Mouse (Mus musculus) forebrain, embryonic 16.5 days (tissue): ENCODE measurements around the gene Csrp3. TPM values are rescaled to one million over a fixed set of nuclear protein-coding genes. Genes with fewer than 3 reads are reported as not detected.
A peak's percentile ranks its signal among the peaks of the same experiment; 100 is the strongest.

Experiments used
- ATAC-seq: fragments of 200-750 bp; cut with Nextera tagmentation; 2 replicates; pipeline ENCODE4 v1.8.0; 2017; ENCODE audit warnings: mild to moderate bottlenecking, moderate library complexity
- H3K27ac ChIP-seq: fragments of 300-500 bp; sonication (generic); 2 replicates; pipeline ENCODE4 v1.5.1; 2014; ENCODE audit warnings: low read length, control low read depth
- H3K27me3 ChIP-seq: fragments of 300-500 bp; sonication (generic); replicated peaks from 2 replicates; pipeline ENCODE4 v1.6.1; 2014; ENCODE audit warnings: low read length; ENCODE audit not compliant: control insufficient read depth, insufficient read depth
- H3K36me3 ChIP-seq: fragments of 300-500 bp; sonication (generic); 2 replicates; pipeline ENCODE4 v1.6.1; 2014; ENCODE audit not compliant: control insufficient read depth, insufficient read depth
- H3K4me1 ChIP-seq: fragments of 300-500 bp; sonication (generic); replicated peaks from 2 replicates; pipeline ENCODE4 v1.6.1; 2014; ENCODE audit warnings: low read length; ENCODE audit not compliant: control insufficient read depth, insufficient read depth
- H3K4me2 ChIP-seq: fragments of 300-500 bp; sonication (generic); 2 replicates; pipeline ENCODE4 v1.6.1; 2014; ENCODE audit warnings: mild to moderate bottlenecking, low read length, control low read depth
- H3K4me3 ChIP-seq: fragments of 300-500 bp; sonication (generic); replicated peaks from 2 replicates; pipeline ENCODE4 v1.5.1; 2014; ENCODE audit warnings: mild to moderate bottlenecking, low read length, control low read depth
- H3K9ac ChIP-seq: fragments of 300-500 bp; sonication (generic); replicated peaks from 2 replicates; pipeline ENCODE4 v1.6.1; 2014; ENCODE audit warnings: low read depth, low read length, control low read depth
- H3K9me3 ChIP-seq: fragments of 300-500 bp; sonication (generic); 2 replicates; pipeline ENCODE4 v1.6.1; 2016; ENCODE audit warnings: low read length; ENCODE audit not compliant: control insufficient read depth
- WGBS: fragments of 180-500 bp; shearing (Covaris S2); extraction: QIAGEN DNeasy Blood & Tissue Kit; methylation state at CpG from one replicate; pipeline ENCODE4 v1.1.7; 2014; 5-methylcytosine and 5-hydroxymethylcytosine counted together
- polyA plus RNA-seq: library from polyadenylated mRNA; unstranded; fragments of >200 nt; fragmentation: Nextera tagmentation; extraction: Ambion mirVana; gene quantifications from 2 replicates; pipeline ENCODE4 v1.2.1, GENCODE M21; 2015

The Csrp3 gene
- polyA plus RNA-seq, 1 experiment from 2014 or later, result not detected

DNA sequence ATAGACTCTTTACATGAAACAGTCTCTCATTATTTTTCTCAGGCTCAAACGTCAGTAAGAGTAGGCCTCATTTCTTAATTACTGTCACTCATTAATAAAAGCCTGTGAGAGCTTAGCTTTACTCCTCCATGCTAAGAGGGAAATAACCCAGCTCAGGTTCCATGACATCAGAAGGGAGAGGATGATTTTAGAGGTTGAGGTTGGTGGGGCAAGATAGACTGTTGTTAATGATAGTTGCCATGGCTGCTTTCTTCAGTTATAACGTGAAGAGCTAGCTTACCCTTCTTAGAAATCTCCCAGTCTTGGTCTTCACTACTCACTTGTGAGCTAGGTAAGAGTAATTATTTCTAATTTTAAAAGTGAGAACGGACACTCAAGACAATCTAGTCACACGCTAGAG lies 57.7 kb downstream of the Csrp3 start:
- WGBS, result 23% methylated on average over 4 of the region's 4 CpGs
- peaks cover 16% of the 10 kb centered on the region for H3K4me1 ChIP-seq
- no peak overlapping the region for H3K27ac ChIP-seq
- H3K4me3 ChIP-seq, result peak overlapping the region; percentile 12
- H3K27me3 ChIP-seq, result no peaks in the 10 kb centered on the region
- H3K36me3 ChIP-seq, result no peaks in the 10 kb centered on the region
- no peak for ATAC-seq
- peak overlapping the region; percentile 15 for H3K9ac ChIP-seq
- no peaks in the 10 kb centered on the region for H3K9me3 ChIP-seq
- H3K4me2 ChIP-seq, result peak overlapping the region; percentile 93

DNA sequence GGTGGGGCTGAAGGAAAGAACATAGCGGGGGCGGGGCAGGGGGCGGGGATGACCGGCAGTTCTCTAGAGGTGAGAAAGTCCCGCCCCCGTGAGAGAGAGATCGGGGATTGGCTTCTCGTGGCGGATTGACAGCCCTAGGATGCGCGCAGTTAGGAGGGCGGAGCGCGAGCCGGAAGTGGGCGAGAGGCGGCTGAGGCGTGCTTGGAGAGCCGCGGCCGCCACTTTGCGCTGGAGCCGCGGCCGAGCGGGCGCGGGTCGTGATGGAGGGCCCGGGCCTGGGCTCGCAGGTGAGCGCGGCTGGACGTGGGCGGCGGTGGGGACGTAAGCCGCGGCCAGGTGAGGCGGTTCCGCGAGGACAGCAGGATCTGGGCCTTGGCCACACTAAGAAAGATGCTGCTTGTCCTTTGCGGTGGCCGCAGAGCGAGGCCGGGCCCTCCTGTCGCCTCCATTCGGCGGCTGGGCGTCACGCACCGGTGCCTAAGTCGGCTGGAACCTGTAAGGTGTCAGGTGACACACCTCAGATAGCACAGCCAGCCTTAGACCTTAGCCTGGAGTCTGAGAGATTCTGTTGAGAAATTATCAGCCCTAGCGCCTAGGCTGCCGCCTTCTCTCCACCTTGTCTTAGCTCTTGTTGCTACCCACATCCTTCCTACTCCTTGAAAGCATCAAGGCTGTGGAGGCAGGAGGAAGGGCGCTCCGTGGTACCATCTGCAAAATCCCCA lies 58.8 kb downstream of the Csrp3 start, which contains the start of gene Zdhhc13:
Gene Zdhhc13 (plus strand): TSS at position 153 of the 722 bp plus-strand sequence.
- Histone ChIP-seq H3K4me3 (peak within 1 kb of the TSS; percentile 94), H3K9me3 (no peaks in the 10 kb centered on the region), H3K27me3 (no peaks in the 10 kb centered on the region), H3K27ac (peak within 1 kb of the TSS; percentile 67), H3K4me1 (peaks cover 16% of the 10 kb centered on the region), H3K36me3 (no peaks in the 10 kb centered on the region), H3K9ac (peak within 1 kb of the TSS; percentile 94), H3K4me2 (peak within 1 kb of the TSS; percentile 93)
- ATAC-seq, result peak; percentile 100
- under 1% methylated on average over 57 of the region's 57 CpGs for WGBS

DNA sequence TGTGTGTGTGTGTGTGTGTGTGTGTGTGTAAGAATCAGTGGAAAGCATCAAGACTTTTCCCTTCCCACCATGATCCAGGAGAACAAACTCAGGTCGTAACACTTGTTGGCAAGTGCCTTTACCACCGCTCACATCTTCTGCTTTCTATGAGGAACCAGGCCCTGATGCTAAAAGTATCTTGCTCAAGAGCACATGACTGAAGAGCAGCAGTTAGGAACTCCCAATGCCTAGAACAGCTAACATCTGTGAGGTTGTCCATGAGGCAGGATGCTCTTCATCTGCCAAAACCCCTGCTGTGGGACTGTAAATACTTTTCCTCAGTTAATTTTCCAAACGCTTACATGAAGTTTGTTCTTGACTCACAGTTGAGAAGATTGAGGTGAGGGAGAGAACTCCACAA lies 59.5 kb downstream of the Csrp3 start:
- no peaks in the 10 kb centered on the region for H3K27me3 ChIP-seq

DNA sequence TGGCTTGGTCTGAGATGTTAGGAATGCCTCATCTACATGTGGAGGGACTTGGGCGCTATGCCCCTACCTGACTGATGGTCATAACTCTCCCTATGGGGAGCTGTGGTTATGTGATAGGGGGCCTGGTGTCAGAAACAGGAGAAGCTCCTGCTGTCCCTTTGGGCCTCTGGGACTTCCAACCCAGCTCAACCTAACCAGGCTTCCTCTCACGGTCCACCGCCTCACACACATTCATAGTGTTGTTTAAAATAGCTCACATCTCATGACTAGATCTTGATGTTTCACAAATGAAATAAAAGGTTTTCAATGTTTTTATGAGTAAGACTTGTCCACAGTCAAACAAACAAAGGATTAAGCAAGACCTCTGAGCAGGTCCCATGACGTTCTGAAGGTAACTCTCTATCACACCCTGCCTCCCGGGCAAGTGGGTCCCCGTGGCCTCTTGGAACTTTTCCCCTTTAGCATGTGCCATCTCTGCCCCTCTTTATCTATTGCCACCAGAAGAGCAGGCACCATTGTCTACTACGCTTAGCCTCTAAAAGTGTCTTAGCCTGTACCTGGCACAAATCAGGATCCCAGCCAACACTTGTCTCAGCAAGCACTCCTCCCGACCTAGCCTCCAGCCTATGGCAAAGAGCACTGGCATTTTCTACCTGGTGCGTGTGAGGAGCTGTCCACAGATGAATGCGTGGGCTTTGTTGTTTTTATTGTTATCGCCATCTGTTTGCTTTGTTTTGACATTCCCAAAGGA lies 62.9 kb downstream of the Csrp3 start:
- Histone ChIP-seq H3K4me2 (no peak overlapping the region), H3K36me3 (no peaks in the 10 kb centered on the region), H3K27ac (no peak overlapping the region), H3K4me3 (no peak overlapping the region), H3K4me1 (peaks cover 6% of the 10 kb centered on the region), H3K9me3 (no peaks in the 10 kb centered on the region), H3K9ac (no peak overlapping the region), H3K27me3 (no peaks in the 10 kb centered on the region)
- no peak for ATAC-seq
- 86% methylated on average over 11 of the region's 11 CpGs for WGBS

More for the DNA sequence above, 59.5 kb downstream of the Csrp3 start:
- WGBS, result 68% methylated on average over 3 of the region's 3 CpGs
- no peak for ATAC-seq
- H3K4me3 ChIP-seq, result peak overlapping the region; percentile 94
- no peak overlapping the region; the same call in 1 of the 2 replicates for H3K9ac ChIP-seq
- H3K4me1 ChIP-seq, result peaks cover 16% of the 10 kb centered on the region
- no peak overlapping the region for H3K27ac ChIP-seq
- H3K9me3 ChIP-seq, result no peaks in the 10 kb centered on the region
- H3K4me2 ChIP-seq, result peak overlapping the region; percentile 93
- no peaks in the 10 kb centered on the region for H3K36me3 ChIP-seq

DNA sequence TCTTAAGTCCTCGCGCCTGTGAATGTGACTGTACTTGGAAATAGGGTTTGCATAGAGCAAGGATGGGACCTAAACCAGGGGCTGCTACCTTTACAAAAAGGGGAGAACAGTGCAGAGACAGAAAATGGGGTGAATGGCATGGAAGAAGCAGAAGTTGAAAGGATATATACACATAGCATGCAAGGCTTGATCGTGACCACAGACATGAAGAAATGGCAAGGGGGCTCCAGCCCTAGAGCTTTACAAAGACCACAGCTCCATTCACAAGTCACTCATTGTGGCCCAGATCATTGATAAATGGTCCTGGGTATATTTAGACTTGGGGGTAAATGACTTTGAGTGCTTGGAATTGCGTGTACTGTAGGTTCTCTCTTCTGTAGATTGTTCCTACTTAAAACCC lies 65.4 kb downstream of the Csrp3 start:
- H3K9ac ChIP-seq, result no peak overlapping the region
- no peak for ATAC-seq
- H3K4me3 ChIP-seq, result no peak overlapping the region
- peaks cover 4% of the 10 kb centered on the region; the same call in 1 of the 2 replicates for H3K4me1 ChIP-seq
- no peaks in the 10 kb centered on the region for H3K36me3 ChIP-seq
- H3K4me2 ChIP-seq, result no peak overlapping the region
- 91% methylated on average over 4 of the region's 4 CpGs for WGBS
- H3K9me3 ChIP-seq, result no peaks in the 10 kb centered on the region
- H3K27ac ChIP-seq, result no peak overlapping the region
- H3K27me3 ChIP-seq, result no peaks in the 10 kb centered on the region

Other genes with a start within 250 kb of the Csrp3 start
- gene Mrgprb3, start 204.2 kb downstream of the Csrp3 start, polyA plus RNA-seq, result not detected in 2 replicates
- 52.8 and 59.4 TPM in 2 replicates for gene Zdhhc13, start 59.0 kb downstream of the Csrp3 start, polyA plus RNA-seq
- 4.8 and 5.7 TPM in 2 replicates for gene E2f8, start 33.6 kb upstream of the Csrp3 start, polyA plus RNA-seq
- gene Nav2, start 60.7 kb upstream of the Csrp3 start, polyA plus RNA-seq, result 22.0 and 35.2 TPM in 2 replicates